Comparison of ENCODE assay signal across 7 mouse cellular contexts in the genomic region with DNA sequence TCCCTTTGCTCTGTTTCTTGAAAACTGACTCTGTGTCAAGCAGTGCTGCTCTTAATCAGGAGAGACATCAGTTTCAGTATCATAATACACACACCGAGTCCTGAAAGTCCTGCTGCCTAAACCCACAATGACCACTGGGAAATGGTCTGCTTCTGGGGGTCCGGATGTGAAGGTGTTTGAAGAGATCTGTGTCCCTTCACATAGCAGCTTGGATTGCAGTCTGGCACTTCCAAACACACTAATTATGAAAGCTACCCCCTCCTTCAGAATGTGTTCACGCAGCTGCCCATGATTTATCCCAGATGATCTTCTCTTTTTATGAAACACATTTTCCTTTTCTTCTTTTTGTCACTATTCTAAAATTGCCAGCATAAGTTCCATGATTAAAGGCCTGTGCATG.
"Had no signal": no experiment of that assay in that cellular context is flagged by ENCODE, and none has a peak within 500 bp of the region (broad histone marks: within the 10 kb centered on the region; RNA-seq: fewer than 3 reads in every experiment).

No protein-coding gene starts in this region.

- H3K27ac ChIP-seq: hindbrain, embryonic 14.5 days; intestine, embryonic 15.5 days; kidney, embryonic 15.5 days; left cerebral cortex, adult 2 months; limb, embryonic 15.5 days; liver, embryonic 12.5 days; neural tube, embryonic 12.5 days had no signal

- H3K27me3 ChIP-seq: intestine, embryonic 15.5 days; kidney, embryonic 15.5 days; limb, embryonic 15.5 days; liver, embryonic 12.5 days; neural tube, embryonic 12.5 days had no signal

- H3K9ac ChIP-seq: hindbrain, embryonic 14.5 days; intestine, embryonic 15.5 days; kidney, embryonic 15.5 days; limb, embryonic 15.5 days; liver, embryonic 12.5 days; neural tube, embryonic 12.5 days had no signal

- H3K9me3 ChIP-seq: intestine, embryonic 15.5 days; kidney, embryonic 15.5 days; limb, embryonic 15.5 days; liver, embryonic 12.5 days; neural tube, embryonic 12.5 days had no signal

- H3K4me3 ChIP-seq: intestine, embryonic 15.5 days; kidney, embryonic 15.5 days; left cerebral cortex, adult 2 months; limb, embryonic 15.5 days; liver, embryonic 12.5 days; neural tube, embryonic 12.5 days had no signal

- H3K4me2 ChIP-seq: hindbrain, embryonic 14.5 days; intestine, embryonic 15.5 days; kidney, embryonic 15.5 days; limb, embryonic 15.5 days; liver, embryonic 12.5 days; neural tube, embryonic 12.5 days had no signal

- H3K36me3 ChIP-seq: intestine, embryonic 15.5 days; kidney, embryonic 15.5 days; limb, embryonic 15.5 days; liver, embryonic 12.5 days; neural tube, embryonic 12.5 days had no signal

- H3K4me1 ChIP-seq: intestine, embryonic 15.5 days; kidney, embryonic 15.5 days; limb, embryonic 15.5 days; liver, embryonic 12.5 days; neural tube, embryonic 12.5 days had no signal

- ATAC-seq: intestine, embryonic 15.5 days; liver, embryonic 12.5 days had no signal
